In genomic region chr11:54801791-54802558, GRCm38 (mm10) we compare ENCODE assay signal across 11 mouse cellular contexts. TPM values are rescaled to one million over a fixed set of nuclear protein-coding genes. Genes with fewer than 3 reads are reported as not detected.
DNase-seq lines count a peak whose midpoint lies in the region; ATAC-seq and TF ChIP-seq lines count a peak whose summit lies in the region.
"Had no signal": no experiment of that assay in that cellular context is flagged by ENCODE, and none has a peak within 500 bp of the region (broad histone marks: within the 10 kb centered on the region; RNA-seq: fewer than 3 reads in every experiment).

No protein-coding gene starts in this region.

- no peak overlapping the region for H3K9ac ChIP-seq in heart, embryonic 12.5 days
- no peak overlapping the region for H3K9ac ChIP-seq in liver, adult 2 months (ENCODE audit: low read depth, low read length)
- no peak overlapping the region for H3K9ac ChIP-seq in forebrain, embryonic 14.5 days (ENCODE audit: low read length)

- H3K4me3 ChIP-seq in heart, embryonic 12.5 days: no peak overlapping the region
- no peak overlapping the region for H3K4me3 ChIP-seq in liver, adult 2 months (ENCODE audit: insufficient read depth, low read depth, low read length)
- H3K4me3 ChIP-seq in forebrain, embryonic 14.5 days (ENCODE audit: low read depth, low read length): no peak overlapping the region
- H3K4me3 ChIP-seq: erythroblast, embryonic 14.5 days; myocyte had no signal

- no peak overlapping the region for H3K27ac ChIP-seq in heart, embryonic 12.5 days (ENCODE audit: poor library complexity, severe bottlenecking)
- peak overlapping the region; percentile 48 for H3K27ac ChIP-seq in liver, adult 2 months (replicated peaks; ENCODE audit: insufficient read depth, low read depth, low read length)
- no peak overlapping the region for H3K27ac ChIP-seq in forebrain, embryonic 14.5 days (ENCODE audit: low read depth, low read length)

- H3K4me1 ChIP-seq in heart, embryonic 12.5 days (replicated peaks): no peaks in the 10 kb centered on the region
- peaks cover 10% of the 10 kb centered on the region for H3K4me1 ChIP-seq in liver, adult 2 months (ENCODE audit: control insufficient read depth, insufficient read depth, low read length)
- no peaks in the 10 kb centered on the region for H3K4me1 ChIP-seq in forebrain, embryonic 14.5 days (ENCODE audit: control insufficient read depth, insufficient read depth, low read length)

- no peak overlapping the region for H3K4me2 ChIP-seq in heart, embryonic 12.5 days
- no peak overlapping the region for H3K4me2 ChIP-seq in forebrain, embryonic 14.5 days (ENCODE audit: low read length)

- 61% methylated on average over 6 of the region's 6 CpGs for WGBS in heart, embryonic 12.5 days
- 57% methylated on average over 6 of the region's 6 CpGs for WGBS in liver, adult 2 months
- WGBS in forebrain, embryonic 14.5 days: 82% methylated on average over 6 of the region's 6 CpGs

- no peaks in the 10 kb centered on the region for H3K79me2 ChIP-seq in liver, adult 2 months (ENCODE audit: control insufficient read depth, insufficient read depth, low read length)

- peak; percentile 99 for DNase-seq in heart, adult 11 months
- peak; percentile 56 for DNase-seq in liver, adult 2 months (ENCODE audit: extremely low read depth, low read depth, low spot score)
- peak; percentile 48 for DNase-seq in spleen, adult 12 weeks (ENCODE audit: low spot score)
- no peak for DNase-seq in MN1 (ENCODE audit: low spot score)
- DNase-seq in forebrain, embryonic 14.5 days (ENCODE audit: low spot score): no peak
- no peak for DNase-seq in layer of hippocampus, postnatal 25 days (ENCODE audit: extremely low spot score in 1 of 2, low spot score in 1 of 2)

- TF ChIP-seq POLR2A in liver, adult 2 months (IDR thresholded peaks at IDR 0.05; ENCODE audit: extremely low read depth, insufficient read depth, low read length): no peak

- TF ChIP-seq CTCF in liver, adult 2 months (IDR thresholded peaks at IDR 0.05; ENCODE audit: low read depth, low read length): no peak

- 0 out of 2 replicates have a peak, but pooled peaks cover 3% of the 10 kb centered on the region for H3K9me3 ChIP-seq in heart, embryonic 12.5 days (replicated peaks)
- H3K9me3 ChIP-seq in forebrain, embryonic 14.5 days (replicated peaks; ENCODE audit: control insufficient read depth, low read length): no peaks in the 10 kb centered on the region

- no peaks in the 10 kb centered on the region for H3K36me3 ChIP-seq in heart, embryonic 12.5 days
- H3K36me3 ChIP-seq in liver, adult 2 months (ENCODE audit: control insufficient read depth, insufficient read depth, low read length): no peaks in the 10 kb centered on the region
- H3K36me3 ChIP-seq in forebrain, embryonic 14.5 days (ENCODE audit: control insufficient read depth, insufficient read depth, low read length): no peaks in the 10 kb centered on the region

- no peaks in the 10 kb centered on the region for H3K27me3 ChIP-seq in heart, embryonic 12.5 days (replicated peaks)
- no peaks in the 10 kb centered on the region for H3K27me3 ChIP-seq in liver, adult 2 months (ENCODE audit: control insufficient read depth, insufficient read depth, low read length)
- no peaks in the 10 kb centered on the region for H3K27me3 ChIP-seq in forebrain, embryonic 14.5 days (replicated peaks; ENCODE audit: control insufficient read depth, insufficient read depth, low read length)
- H3K27me3 ChIP-seq: CH12.LX had no signal

- ATAC-seq in heart, embryonic 12.5 days (ENCODE audit: insufficient number of reproducible peaks, low FRiP score): no peak
- peak; percentile 96 for ATAC-seq in granulocyte monocyte progenitor cell, adult 5-6 weeks (replicated peaks; ENCODE audit: poor library complexity, severe bottlenecking)
- no peak for ATAC-seq in forebrain, embryonic 14.5 days

RNA-seq across cellular contexts. Expression of gene Cdc42se2, which starts 14.5 kb away (rescaled TPM):
- 68.7 and 68.9 TPM in 2 replicates for polyA plus RNA-seq in heart, embryonic 12.5 days (2016; fragmentation: Nextera tagmentation; extraction: Ambion mirVana)
- total RNA-seq in granulocyte monocyte progenitor cell, adult 5-6 weeks (2014; fragmentation: Nextera tagmentation): 41.6 and 47.5 TPM in 2 replicates
- 48.0 and 48.6 TPM in 2 replicates for total RNA-seq in granulocyte monocyte progenitor cell, adult 5-6 weeks (2017)
- 9.2 and 9.3 TPM in 2 replicates for total RNA-seq in liver, adult 2 months (2014; rRNA removed)
- polyA plus RNA-seq in liver, adult 2 months (2012; rRNA removed): 7.4 and 8.0 TPM in 2 replicates
- 221 and 226 TPM in 2 replicates for polyA plus RNA-seq in forebrain, embryonic 14.5 days (2014; fragmentation: Nextera tagmentation; extraction: Ambion mirVana)
- total RNA-seq in layer of hippocampus, postnatal 25 days (2021): 100 to 1,000 TPM; 151 to 158 TPM

RNA-seq across cellular contexts. Expression of gene Lyrm7, which starts 58.7 kb away (rescaled TPM):
- polyA plus RNA-seq in heart, embryonic 12.5 days (2016; fragmentation: Nextera tagmentation; extraction: Ambion mirVana): 14.5 and 20.1 TPM in 2 replicates
- 4.0 and 9.3 TPM in 2 replicates for total RNA-seq in granulocyte monocyte progenitor cell, adult 5-6 weeks (2014; fragmentation: Nextera tagmentation)
- 2.0 and 11.1 TPM in 2 replicates for total RNA-seq in granulocyte monocyte progenitor cell, adult 5-6 weeks (2017)
- 1.3 and 1.8 TPM in 2 replicates for total RNA-seq in liver, adult 2 months (2014; rRNA removed)
- polyA plus RNA-seq in liver, adult 2 months (2012; rRNA removed): 0.46 and 1.2 TPM in 2 replicates
- polyA plus RNA-seq in forebrain, embryonic 14.5 days (2014; fragmentation: Nextera tagmentation; extraction: Ambion mirVana): 11.4 and 13.2 TPM in 2 replicates
- total RNA-seq in layer of hippocampus, postnatal 25 days (2021): 10 to 100 TPM; 24.0 to 41.7 TPM
- polyA plus RNA-seq: erythroblast, embryonic 14.5 days had no signal

Comparison
In these comparisons a context has a peak if more than half of its experiments do, and no peak if none do; other contexts are left out.
1. DNase-seq: peak in heart, adult 11 months (single experiment), liver, adult 2 months (single experiment) and spleen, adult 12 weeks (single experiment); none in MN1 (single experiment), forebrain, embryonic 14.5 days (single experiment) and layer of hippocampus, postnatal 25 days (0 of 2).